In genomic region chr3:94932279-94932678, GRCm38 (mm10) we compare ENCODE assay signal across 8 mouse cellular contexts. TPM values are rescaled to one million over a fixed set of nuclear protein-coding genes. Genes with fewer than 3 reads are reported as not detected.
A peak's percentile ranks its signal among the peaks of the same experiment; 100 is the strongest.
DNase-seq lines count a peak whose midpoint lies in the region; ATAC-seq and TF ChIP-seq lines count a peak whose summit lies in the region.
"Not testable (repeated sequence)": the region's sequence is repeated elsewhere in the genome, so short reads cannot be mapped to it uniquely, and the experiment has no call there.

No protein-coding gene starts in this region.

- peak overlapping the region; percentile 69 for H3K27ac ChIP-seq in embryonic facial prominence, embryonic 12.5 days
- peak overlapping the region; percentile 85 for H3K27ac ChIP-seq in heart, embryonic 10.5 days
- H3K27ac ChIP-seq in hindbrain, embryonic 14.5 days; neural tube, embryonic 12.5 days: not testable (repeated sequence)
- H3K27ac ChIP-seq in kidney, embryonic 14.5 days (ENCODE audit: low read depth, low read length) = peak overlapping the region; percentile 88; the same call in 1 of the 2 replicates
- 0 out of 2 replicates have a peak overlapping the region, but pooled peaks have one; percentile 48 for H3K27ac ChIP-seq in limb, embryonic 14.5 days (replicated peaks; ENCODE audit: low read depth, low read length)
- H3K27ac ChIP-seq in lung, embryonic 14.5 days (ENCODE audit: low read depth) = peak overlapping the region; percentile 97
- H3K27ac ChIP-seq in testis, adult 2 months (ENCODE audit: control insufficient read depth, insufficient read depth, low read depth, low read length) = peak overlapping the region; percentile 90; the same call in 1 of the 2 replicates

- not testable (repeated sequence) for H3K4me1 ChIP-seq in embryonic facial prominence, embryonic 12.5 days; hindbrain, embryonic 14.5 days (replicated peaks; ENCODE audit: control insufficient read depth, insufficient read depth, low read length); kidney, embryonic 14.5 days (ENCODE audit: control insufficient read depth, insufficient read depth, low read length); limb, embryonic 14.5 days (ENCODE audit: control insufficient read depth, insufficient read depth, low read length); lung, embryonic 14.5 days (ENCODE audit: insufficient read depth); testis, adult 2 months (ENCODE audit: control insufficient read depth, insufficient read depth, low read length)
- peaks cover 27% of the 10 kb centered on the region for H3K4me1 ChIP-seq in heart, embryonic 10.5 days
- H3K4me1 ChIP-seq in neural tube, embryonic 12.5 days = peaks cover 11% of the 10 kb centered on the region; the same call in 1 of the 2 replicates

- not testable (repeated sequence) for H3K9ac ChIP-seq in embryonic facial prominence, embryonic 12.5 days; hindbrain, embryonic 14.5 days; kidney, embryonic 14.5 days (ENCODE audit: low read depth, low read length); limb, embryonic 14.5 days (ENCODE audit: low read depth, low read length, severe bottlenecking); lung, embryonic 14.5 days; neural tube, embryonic 12.5 days

- DNase-seq in heart, embryonic 10.5 days (ENCODE audit: low spot score); hindbrain, embryonic 14.5 days (ENCODE audit: low spot score); limb, embryonic 14.5 days (ENCODE audit: low spot score): not testable (repeated sequence)
- DNase-seq in lung, embryonic 14.5 days = peak; percentile 59

- ATAC-seq in embryonic facial prominence, embryonic 12.5 days (ENCODE audit: insufficient number of reproducible peaks, insufficient read depth, low FRiP score, low TSS enrichment); hindbrain, embryonic 14.5 days (ENCODE audit: low FRiP score); kidney, embryonic 14.5 days (ENCODE audit: low FRiP score, low TSS enrichment); limb, embryonic 14.5 days (ENCODE audit: low FRiP score, low read depth); neural tube, embryonic 12.5 days (ENCODE audit: low FRiP score, low read depth): not testable (repeated sequence)
- ATAC-seq in lung, embryonic 14.5 days (ENCODE audit: insufficient read depth) = peak; percentile 10; the same call in 1 of the 2 replicates

- WGBS in embryonic facial prominence, embryonic 12.5 days = 68% methylated on average over 2 of the region's 2 CpGs
- WGBS in heart, embryonic 10.5 days = 51% methylated on average over 2 of the region's 2 CpGs
- WGBS in hindbrain, embryonic 14.5 days = 65% methylated on average over 2 of the region's 2 CpGs
- 50% methylated on average over 2 of the region's 2 CpGs for WGBS in kidney, embryonic 14.5 days
- 64% methylated on average over 2 of the region's 2 CpGs for WGBS in limb, embryonic 14.5 days
- WGBS in lung, embryonic 14.5 days = 12% methylated on average over 2 of the region's 2 CpGs
- 74% methylated on average over 2 of the region's 2 CpGs for WGBS in neural tube, embryonic 12.5 days

- not testable (repeated sequence) for H3K4me3 ChIP-seq in embryonic facial prominence, embryonic 12.5 days; heart, embryonic 10.5 days; hindbrain, embryonic 14.5 days (replicated peaks; ENCODE audit: low read length); kidney, embryonic 14.5 days (ENCODE audit: low read length); limb, embryonic 14.5 days (replicated peaks; ENCODE audit: low read length); lung, embryonic 14.5 days (ENCODE audit: low read depth, low read length); neural tube, embryonic 12.5 days; testis, adult 2 months (ENCODE audit: control insufficient read depth, low read depth, low read length)

- not testable (repeated sequence) for H3K9me3 ChIP-seq in embryonic facial prominence, embryonic 12.5 days; heart, embryonic 10.5 days; hindbrain, embryonic 14.5 days (ENCODE audit: control insufficient read depth, low read length); kidney, embryonic 14.5 days (ENCODE audit: control insufficient read depth, low read length); limb, embryonic 14.5 days (ENCODE audit: control insufficient read depth, low read length); lung, embryonic 14.5 days (ENCODE audit: low read depth, low read length); neural tube, embryonic 12.5 days

- H3K36me3 ChIP-seq in embryonic facial prominence, embryonic 12.5 days; heart, embryonic 10.5 days; hindbrain, embryonic 14.5 days (replicated peaks; ENCODE audit: control insufficient read depth, insufficient read depth); kidney, embryonic 14.5 days (ENCODE audit: control insufficient read depth, insufficient read depth, low read length); limb, embryonic 14.5 days (ENCODE audit: control insufficient read depth, insufficient read depth, low read length); lung, embryonic 14.5 days (ENCODE audit: insufficient read depth); neural tube, embryonic 12.5 days; testis, adult 2 months (ENCODE audit: control insufficient read depth, insufficient read depth, low read length): not testable (repeated sequence)

- not testable (repeated sequence) for TF ChIP-seq POLR2A in limb, embryonic 14.5 days (IDR thresholded peaks at IDR 0.05; ENCODE audit: borderline replicate concordance, extremely low read depth, insufficient read depth, insufficient read length); testis, adult 2 months (IDR thresholded peaks at IDR 0.05; ENCODE audit: control insufficient read depth, low read depth, low read length)

- TF ChIP-seq CTCF in lung, embryonic 14.5 days (IDR thresholded peaks at IDR 0.05; ENCODE audit: low read depth); testis, adult 2 months (IDR thresholded peaks at IDR 0.05; ENCODE audit: control insufficient read depth, insufficient read depth, insufficient replicate concordance, low read depth, low read length): not testable (repeated sequence)

- H3K27me3 ChIP-seq in embryonic facial prominence, embryonic 12.5 days; heart, embryonic 10.5 days (ENCODE audit: insufficient read depth, poor library complexity, severe bottlenecking); hindbrain, embryonic 14.5 days (ENCODE audit: control insufficient read depth, insufficient read depth, low read length); kidney, embryonic 14.5 days (ENCODE audit: control insufficient read depth, insufficient read depth, low read length); limb, embryonic 14.5 days (ENCODE audit: control insufficient read depth, insufficient read depth, low read length); lung, embryonic 14.5 days (ENCODE audit: insufficient read depth, low read length); neural tube, embryonic 12.5 days (replicated peaks); testis, adult 2 months (ENCODE audit: control insufficient read depth, insufficient read depth, low read length): not testable (repeated sequence)

- peak overlapping the region; percentile 46 for H3K4me2 ChIP-seq in embryonic facial prominence, embryonic 12.5 days (replicated peaks)
- peak overlapping the region; percentile 51; the same call in 1 of the 2 replicates for H3K4me2 ChIP-seq in hindbrain, embryonic 14.5 days (replicated peaks)
- H3K4me2 ChIP-seq in kidney, embryonic 14.5 days (replicated peaks; ENCODE audit: low read depth, low read length) = peak overlapping the region; percentile 51; the same call in 1 of the 2 replicates
- peak overlapping the region; percentile 54 for H3K4me2 ChIP-seq in limb, embryonic 14.5 days (replicated peaks; ENCODE audit: low read depth, low read length, severe bottlenecking)
- peak overlapping the region; percentile 68 for H3K4me2 ChIP-seq in lung, embryonic 14.5 days
- peak overlapping the region; percentile 52 for H3K4me2 ChIP-seq in neural tube, embryonic 12.5 days (replicated peaks)

RNA-seq across cellular contexts. Expression of gene Selenbp1, which starts 0.6 kb away (rescaled TPM):
- 18.7 and 18.8 TPM in 2 replicates for polyA plus RNA-seq in embryonic facial prominence, embryonic 12.5 days (2016; fragmentation: Nextera tagmentation; extraction: Ambion mirVana)
- 30.5 and 35.8 TPM in 2 replicates for polyA plus RNA-seq in heart, embryonic 10.5 days (2016; fragmentation: Nextera tagmentation; extraction: Ambion mirVana)
- polyA plus RNA-seq in hindbrain, embryonic 14.5 days (2014; fragmentation: Nextera tagmentation; extraction: Ambion mirVana) = 9.9 and 12.9 TPM in 2 replicates
- 35.6 and 40.0 TPM in 2 replicates for polyA plus RNA-seq in kidney, embryonic 14.5 days (2014; fragmentation: Nextera tagmentation; extraction: Ambion mirVana)
- 28.7 and 32.9 TPM in 2 replicates for polyA plus RNA-seq in limb, embryonic 14.5 days (2012; rRNA removed)
- 29.5 and 34.9 TPM in 2 replicates for polyA plus RNA-seq in limb, embryonic 14.5 days (2014; fragmentation: Nextera tagmentation; extraction: Ambion mirVana)
- polyA plus RNA-seq in lung, embryonic 14.5 days (2014; fragmentation: Nextera tagmentation; extraction: Ambion mirVana) = 99.1 and 103 TPM in 2 replicates
- polyA plus RNA-seq in neural tube, embryonic 12.5 days (2016; fragmentation: Nextera tagmentation; extraction: Ambion mirVana) = 9.6 and 9.7 TPM in 2 replicates
- polyA plus RNA-seq in testis, adult 2 months (2012; rRNA removed) = 19.4 and 24.6 TPM in 2 replicates

RNA-seq across cellular contexts. Expression of gene Rfx5, which starts 21.6 kb away (rescaled TPM):
- 12.0 and 13.3 TPM in 2 replicates for polyA plus RNA-seq in embryonic facial prominence, embryonic 12.5 days (2016; fragmentation: Nextera tagmentation; extraction: Ambion mirVana)
- polyA plus RNA-seq in heart, embryonic 10.5 days (2016; fragmentation: Nextera tagmentation; extraction: Ambion mirVana) = 7.3 and 7.8 TPM in 2 replicates
- polyA plus RNA-seq in hindbrain, embryonic 14.5 days (2014; fragmentation: Nextera tagmentation; extraction: Ambion mirVana) = 7.4 and 8.9 TPM in 2 replicates
- polyA plus RNA-seq in kidney, embryonic 14.5 days (2014; fragmentation: Nextera tagmentation; extraction: Ambion mirVana) = 8.7 and 13.0 TPM in 2 replicates
- 29.9 and 36.4 TPM in 2 replicates for polyA plus RNA-seq in limb, embryonic 14.5 days (2012; rRNA removed)
- 12.5 and 12.9 TPM in 2 replicates for polyA plus RNA-seq in limb, embryonic 14.5 days (2014; fragmentation: Nextera tagmentation; extraction: Ambion mirVana)
- 11.8 and 13.1 TPM in 2 replicates for polyA plus RNA-seq in lung, embryonic 14.5 days (2014; fragmentation: Nextera tagmentation; extraction: Ambion mirVana)
- 8.4 and 9.8 TPM in 2 replicates for polyA plus RNA-seq in neural tube, embryonic 12.5 days (2016; fragmentation: Nextera tagmentation; extraction: Ambion mirVana)
- polyA plus RNA-seq in testis, adult 2 months (2012; rRNA removed) = 12.1 and 13.6 TPM in 2 replicates

RNA-seq across cellular contexts. Expression of gene Pi4kb, which starts 42.3 kb away (rescaled TPM):
- 25.6 and 26.1 TPM in 2 replicates for polyA plus RNA-seq in embryonic facial prominence, embryonic 12.5 days (2016; fragmentation: Nextera tagmentation; extraction: Ambion mirVana)
- 8.4 and 17.3 TPM in 2 replicates for polyA plus RNA-seq in heart, embryonic 10.5 days (2016; fragmentation: Nextera tagmentation; extraction: Ambion mirVana)
- 25.0 and 28.4 TPM in 2 replicates for polyA plus RNA-seq in hindbrain, embryonic 14.5 days (2014; fragmentation: Nextera tagmentation; extraction: Ambion mirVana)
- 22.6 and 25.7 TPM in 2 replicates for polyA plus RNA-seq in kidney, embryonic 14.5 days (2014; fragmentation: Nextera tagmentation; extraction: Ambion mirVana)
- 54.7 and 54.8 TPM in 2 replicates for polyA plus RNA-seq in limb, embryonic 14.5 days (2012; rRNA removed)
- polyA plus RNA-seq in limb, embryonic 14.5 days (2014; fragmentation: Nextera tagmentation; extraction: Ambion mirVana) = 30.4 and 35.6 TPM in 2 replicates
- 24.7 and 25.9 TPM in 2 replicates for polyA plus RNA-seq in lung, embryonic 14.5 days (2014; fragmentation: Nextera tagmentation; extraction: Ambion mirVana)
- 20.1 and 23.0 TPM in 2 replicates for polyA plus RNA-seq in neural tube, embryonic 12.5 days (2016; fragmentation: Nextera tagmentation; extraction: Ambion mirVana)
- polyA plus RNA-seq in testis, adult 2 months (2012; rRNA removed) = 24.1 and 24.3 TPM in 2 replicates

RNA-seq across cellular contexts. Expression of gene Psmb4, which starts 45.5 kb away (rescaled TPM):
- 313 and 349 TPM in 2 replicates for polyA plus RNA-seq in embryonic facial prominence, embryonic 12.5 days (2016; fragmentation: Nextera tagmentation; extraction: Ambion mirVana)
- polyA plus RNA-seq in heart, embryonic 10.5 days (2016; fragmentation: Nextera tagmentation; extraction: Ambion mirVana) = 305 and 348 TPM in 2 replicates
- polyA plus RNA-seq in hindbrain, embryonic 14.5 days (2014; fragmentation: Nextera tagmentation; extraction: Ambion mirVana) = 380 and 393 TPM in 2 replicates
- 355 and 392 TPM in 2 replicates for polyA plus RNA-seq in kidney, embryonic 14.5 days (2014; fragmentation: Nextera tagmentation; extraction: Ambion mirVana)
- 348 and 378 TPM in 2 replicates for polyA plus RNA-seq in limb, embryonic 14.5 days (2012; rRNA removed)
- polyA plus RNA-seq in limb, embryonic 14.5 days (2014; fragmentation: Nextera tagmentation; extraction: Ambion mirVana) = 369 and 384 TPM in 2 replicates
- 343 and 370 TPM in 2 replicates for polyA plus RNA-seq in lung, embryonic 14.5 days (2014; fragmentation: Nextera tagmentation; extraction: Ambion mirVana)
- polyA plus RNA-seq in neural tube, embryonic 12.5 days (2016; fragmentation: Nextera tagmentation; extraction: Ambion mirVana) = 331 and 332 TPM in 2 replicates
- polyA plus RNA-seq in testis, adult 2 months (2012; rRNA removed) = 140 and 167 TPM in 2 replicates
